Mouse (Mus musculus): ENCODE measurements at regions not wholly inside any gene's neighbourhood (a gene's known extent, or its start where the extent isn't known, plus 50 kb on each side); places are given as distances from the start of the nearest gene placed in this dataset.

DNA sequence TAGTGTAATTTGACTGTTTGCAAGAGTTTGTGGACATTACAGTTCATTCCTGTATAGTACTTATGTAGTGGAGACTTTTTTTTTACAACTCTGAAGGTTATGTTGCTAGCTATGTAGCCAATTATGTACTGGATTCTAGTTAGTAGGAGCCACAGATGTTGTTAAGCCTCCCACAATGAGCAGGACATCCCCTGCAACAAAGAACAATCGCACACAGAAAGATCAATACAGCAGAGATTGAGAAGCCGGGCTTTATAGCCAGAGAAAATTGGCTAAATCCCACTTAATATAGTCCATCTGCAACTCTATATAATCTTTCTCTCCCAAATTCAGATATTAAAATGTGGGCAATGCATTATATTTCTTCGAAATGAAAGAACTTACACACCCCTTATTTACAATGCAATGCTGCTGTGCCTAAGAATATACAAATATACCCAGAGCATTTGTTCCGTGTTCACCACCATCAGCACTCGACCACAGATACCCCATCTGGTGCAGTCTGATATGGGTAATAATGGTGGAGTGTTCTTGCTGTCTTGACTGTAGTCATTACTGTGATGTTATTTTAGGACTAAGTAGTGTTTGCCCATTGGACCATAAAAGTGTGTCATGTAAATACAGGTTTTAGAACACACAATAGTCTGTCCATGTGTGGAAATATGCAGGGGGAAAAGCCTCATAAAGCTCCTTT, 1351.9 kb upstream of the Zeb2 start:
- H3K4me2 ChIP-seq, result no peak overlapping the region
- no peak overlapping the region for H3K27ac ChIP-seq
- ATAC-seq (ENCODE audit: insufficient number of reproducible peaks, insufficient read depth, low FRiP score, low TSS enrichment, low read depth), result no peak
- no peak overlapping the region for H3K9ac ChIP-seq (replicated peaks)
- no peak overlapping the region for H3K4me3 ChIP-seq (replicated peaks)
- no peaks in the 10 kb centered on the region for H3K27me3 ChIP-seq
- peaks cover 9% of the 10 kb centered on the region for H3K4me1 ChIP-seq (replicated peaks)
- no peaks in the 10 kb centered on the region for H3K9me3 ChIP-seq
- no peaks in the 10 kb centered on the region for H3K36me3 ChIP-seq
- WGBS, result 75% methylated on average over 5 of the region's 5 CpGs

DNA sequence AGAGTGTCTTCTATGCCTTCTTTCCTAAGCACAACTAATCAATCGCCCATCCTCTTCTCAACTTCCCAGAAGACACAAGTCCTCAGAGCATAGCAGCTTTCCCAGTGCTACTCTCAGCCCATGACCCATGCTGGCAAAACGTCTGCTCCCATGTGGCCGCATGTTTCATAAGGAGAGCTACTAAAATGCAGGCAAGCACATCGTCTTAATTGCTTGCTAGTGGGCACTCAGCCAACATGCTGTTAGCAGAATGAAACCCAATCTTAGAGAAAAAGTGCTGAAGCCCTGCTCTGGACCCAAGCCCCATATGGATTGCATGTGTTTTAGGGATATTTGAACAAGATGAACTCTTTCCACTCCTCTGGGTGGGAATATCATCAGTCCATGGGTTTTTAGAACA, 1348.2 kb upstream of the Zeb2 start:
- Histone ChIP-seq H3K9me3 (no peaks in the 10 kb centered on the region), H3K27ac (no peak overlapping the region), H3K27me3 (no peaks in the 10 kb centered on the region), H3K4me3 (replicated peaks) (no peak overlapping the region), H3K4me1 (replicated peaks) (peaks cover 9% of the 10 kb centered on the region), H3K9ac (replicated peaks) (no peak overlapping the region), H3K4me2 (peak overlapping the region; percentile 31), H3K36me3 (no peaks in the 10 kb centered on the region)
- peak; percentile 80 for ATAC-seq (ENCODE audit: insufficient number of reproducible peaks, insufficient read depth, low FRiP score, low TSS enrichment, low read depth)
- 26% methylated on average over 4 of the region's 4 CpGs for WGBS

DNA sequence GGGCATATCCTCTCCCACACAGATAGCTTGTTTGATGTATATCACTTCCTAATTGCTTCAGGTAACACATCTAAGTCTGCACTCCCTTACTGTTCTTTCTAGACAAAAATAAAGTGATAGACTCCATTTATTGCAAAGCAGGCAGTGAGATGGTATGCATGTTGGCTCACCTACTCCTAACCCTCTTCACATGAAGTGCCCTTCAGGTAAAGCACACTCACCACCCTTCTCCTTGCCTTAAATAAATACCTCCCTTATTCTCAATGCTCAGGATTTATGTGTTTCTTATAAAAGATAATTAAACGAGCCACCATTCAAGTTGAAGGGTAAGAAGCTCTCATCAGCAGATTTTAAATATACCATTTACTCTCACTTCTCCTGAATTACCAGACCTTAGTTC, 1347.7 kb upstream of the Zeb2 start:
- Histone ChIP-seq H3K27me3 (no peaks in the 10 kb centered on the region), H3K4me3 (replicated peaks) (no peak overlapping the region), H3K4me2 (no peak overlapping the region), H3K27ac (no peak overlapping the region), H3K36me3 (no peaks in the 10 kb centered on the region), H3K4me1 (replicated peaks) (peaks cover 9% of the 10 kb centered on the region), H3K9ac (replicated peaks) (no peak overlapping the region), H3K9me3 (no peaks in the 10 kb centered on the region)
- WGBS, result 58% methylated on average over 1 of the region's 1 CpGs
- ATAC-seq (ENCODE audit: insufficient number of reproducible peaks, insufficient read depth, low FRiP score, low TSS enrichment, low read depth), result 0 out of 2 replicates have a peak, but pooled peaks have one; percentile 47

GRCm38 (mm10) chr2:46462670-46463069, 1345.5 kb upstream of the Zeb2 start:
- 87% methylated on average over 2 of the region's 2 CpGs for WGBS
- no peak for ATAC-seq (ENCODE audit: insufficient number of reproducible peaks, insufficient read depth, low FRiP score, low TSS enrichment, low read depth)

DNA sequence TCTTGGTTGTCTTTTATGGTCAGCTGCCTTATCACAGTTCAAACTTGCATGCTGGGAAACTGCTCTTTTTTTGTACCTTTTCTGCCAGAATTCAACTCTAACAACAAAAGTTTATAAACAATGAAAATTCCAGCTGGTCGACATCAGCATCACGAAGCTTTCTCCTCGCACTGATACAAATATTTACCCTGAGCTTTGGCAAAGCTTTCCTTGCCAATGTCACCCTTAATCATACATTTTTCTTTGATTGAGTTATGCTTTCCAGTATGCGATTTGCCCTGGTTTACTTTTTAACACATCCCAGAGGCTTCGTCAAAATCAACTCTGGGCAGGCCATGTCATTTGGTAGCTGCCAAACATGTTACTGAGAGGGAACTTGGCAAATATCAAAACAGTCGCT, 1333.5 kb upstream of the Zeb2 start:
- ATAC-seq (ENCODE audit: insufficient number of reproducible peaks, insufficient read depth, low FRiP score, low TSS enrichment, low read depth), result no peak
- 79% methylated on average over 6 of the region's 6 CpGs for WGBS

More at GRCm38 (mm10) chr2:46462670-46463069, 1345.5 kb upstream of the Zeb2 start:
- H3K27ac ChIP-seq, result no peak overlapping the region
- no peaks in the 10 kb centered on the region for H3K9me3 ChIP-seq
- H3K4me2 ChIP-seq, result no peak overlapping the region
- H3K4me3 ChIP-seq (replicated peaks), result no peak overlapping the region
- H3K27me3 ChIP-seq, result no peaks in the 10 kb centered on the region
- H3K36me3 ChIP-seq, result no peaks in the 10 kb centered on the region
- H3K9ac ChIP-seq (replicated peaks), result no peak overlapping the region
- peaks cover 9% of the 10 kb centered on the region for H3K4me1 ChIP-seq (replicated peaks)

GRCm38 (mm10) chr2:46445306-46445705, 1328.1 kb upstream of the Zeb2 start:
- no peak overlapping the region for H3K9ac ChIP-seq (replicated peaks)
- peaks cover 27% of the 10 kb centered on the region for H3K4me1 ChIP-seq (replicated peaks)
- H3K27ac ChIP-seq, result no peak overlapping the region
- no peaks in the 10 kb centered on the region for H3K36me3 ChIP-seq
- no peak overlapping the region for H3K4me3 ChIP-seq (replicated peaks)
- H3K4me2 ChIP-seq, result no peak overlapping the region
- no peaks in the 10 kb centered on the region for H3K9me3 ChIP-seq
- H3K27me3 ChIP-seq, result peaks cover 14% of the 10 kb centered on the region; the same call in 1 of the 2 replicates
- WGBS, result 68% methylated on average over 3 of the region's 3 CpGs
- no peak for ATAC-seq (ENCODE audit: insufficient number of reproducible peaks, insufficient read depth, low FRiP score, low TSS enrichment, low read depth)

More for the DNA sequence above, 1333.5 kb upstream of the Zeb2 start:
- Histone ChIP-seq H3K27me3 (0 out of 2 replicates have a peak, but pooled peaks cover 5% of the 10 kb centered on the region), H3K4me3 (replicated peaks) (no peak overlapping the region), H3K4me1 (replicated peaks) (no peaks in the 10 kb centered on the region), H3K27ac (no peak overlapping the region), H3K9ac (replicated peaks) (no peak overlapping the region), H3K36me3 (no peaks in the 10 kb centered on the region), H3K9me3 (no peaks in the 10 kb centered on the region), H3K4me2 (no peak overlapping the region)

DNA sequence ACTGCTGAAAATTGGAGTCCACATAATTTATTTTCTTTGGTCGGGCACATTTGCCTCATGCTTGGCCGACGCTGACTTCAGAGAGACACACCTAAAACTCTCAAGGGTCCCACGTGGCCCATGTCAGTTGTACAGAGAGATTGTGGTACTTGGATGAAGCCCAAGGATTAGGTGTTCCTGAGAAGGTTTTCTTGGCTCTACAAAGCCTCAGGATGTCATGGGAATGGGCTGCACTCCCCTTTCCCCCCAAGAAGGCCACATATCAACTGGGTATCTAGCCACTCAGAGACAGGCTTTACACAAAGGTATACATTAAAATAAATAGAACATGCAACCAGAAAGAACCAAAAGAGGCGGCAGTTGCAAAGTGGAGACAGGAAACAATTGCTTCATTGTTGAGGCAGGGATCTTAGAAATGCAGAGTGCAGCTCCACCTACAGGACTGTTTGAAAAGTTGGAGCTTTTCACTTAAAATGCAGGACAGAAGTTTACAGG, 1326.5 kb upstream of the Zeb2 start:
- Histone ChIP-seq H3K4me1 (replicated peaks) (peaks cover 27% of the 10 kb centered on the region), H3K9ac (replicated peaks) (no peak overlapping the region), H3K4me3 (replicated peaks) (no peak overlapping the region), H3K27me3 (peaks cover 14% of the 10 kb centered on the region; the same call in 1 of the 2 replicates), H3K9me3 (no peaks in the 10 kb centered on the region), H3K4me2 (peak overlapping the region; percentile 11; the same call in 1 of the 2 replicates), H3K27ac (peak overlapping the region; percentile 58; the same call in 1 of the 2 replicates), H3K36me3 (no peaks in the 10 kb centered on the region)
- ATAC-seq (ENCODE audit: insufficient number of reproducible peaks, insufficient read depth, low FRiP score, low TSS enrichment, low read depth), result peak; percentile 75
- WGBS, result 20% methylated on average over 5 of the region's 5 CpGs

- Histone ChIP-seq H3K4me3 (replicated peaks) (no peak overlapping the region), H3K9me3 (no peaks in the 10 kb centered on the region), H3K4me1 (replicated peaks) (peaks cover 27% of the 10 kb centered on the region), H3K36me3 (no peaks in the 10 kb centered on the region), H3K4me2 (peak overlapping the region; percentile 11; the same call in 1 of the 2 replicates), H3K27ac (peak overlapping the region; percentile 58), H3K27me3 (peaks cover 14% of the 10 kb centered on the region; the same call in 1 of the 2 replicates), H3K9ac (replicated peaks) (no peak overlapping the region)
- WGBS, result 25% methylated on average over 6 of the region's 6 CpGs
- peak; percentile 79 for ATAC-seq (ENCODE audit: insufficient number of reproducible peaks, insufficient read depth, low FRiP score, low TSS enrichment, low read depth)
These were observed 1326.0 kb upstream of the Zeb2 start for GRCm38 (mm10) chr2:46443061-46443685.

DNA sequence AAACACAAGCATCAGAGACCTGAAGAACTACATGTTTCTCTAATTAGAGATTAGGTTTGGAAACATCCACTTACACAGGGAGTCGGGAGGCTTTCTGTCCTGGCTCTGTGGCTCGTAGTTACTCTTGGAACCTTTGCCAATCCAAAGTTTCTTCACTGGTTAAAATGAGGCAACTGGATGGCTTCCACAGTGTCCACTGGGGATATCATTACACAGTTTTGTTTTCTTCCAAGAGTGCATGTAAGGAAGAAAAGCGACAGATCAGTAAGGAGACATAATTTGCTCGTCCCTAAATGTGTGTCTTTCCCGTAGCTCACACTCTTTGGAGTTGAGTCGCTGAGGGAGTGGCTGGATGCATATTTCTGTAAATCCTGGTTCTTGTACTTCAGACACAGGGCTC, 1325.4 kb upstream of the Zeb2 start:
- WGBS, result 70% methylated on average over 6 of the region's 6 CpGs
- no peaks in the 10 kb centered on the region for H3K36me3 ChIP-seq

GRCm38 (mm10) chr2:46441927-46442326, 1324.7 kb upstream of the Zeb2 start:
- Histone ChIP-seq H3K9me3 (no peaks in the 10 kb centered on the region), H3K9ac (replicated peaks) (no peak overlapping the region)

More for the DNA sequence above, 1325.4 kb upstream of the Zeb2 start:
- ATAC-seq (ENCODE audit: insufficient number of reproducible peaks, insufficient read depth, low FRiP score, low TSS enrichment, low read depth), result no peak
- H3K9me3 ChIP-seq, result no peaks in the 10 kb centered on the region
- no peak overlapping the region for H3K9ac ChIP-seq (replicated peaks)
- no peak overlapping the region for H3K4me2 ChIP-seq
- peaks cover 27% of the 10 kb centered on the region for H3K4me1 ChIP-seq (replicated peaks)
- H3K27ac ChIP-seq, result no peak overlapping the region
- peaks cover 14% of the 10 kb centered on the region; the same call in 1 of the 2 replicates for H3K27me3 ChIP-seq
- H3K4me3 ChIP-seq (replicated peaks), result no peak overlapping the region

GRCm38 (mm10) chr2:46441348-46441747, 1324.2 kb upstream of the Zeb2 start:
- ATAC-seq (ENCODE audit: insufficient number of reproducible peaks, insufficient read depth, low FRiP score, low TSS enrichment, low read depth), result no peak
- Histone ChIP-seq H3K4me3 (replicated peaks) (no peak overlapping the region), H3K4me1 (replicated peaks) (peaks cover 27% of the 10 kb centered on the region), H3K9me3 (no peaks in the 10 kb centered on the region), H3K36me3 (no peaks in the 10 kb centered on the region), H3K9ac (replicated peaks) (no peak overlapping the region), H3K4me2 (no peak overlapping the region), H3K27me3 (peaks cover 14% of the 10 kb centered on the region; the same call in 1 of the 2 replicates), H3K27ac (no peak overlapping the region)
- 87% methylated on average over 5 of the region's 5 CpGs for WGBS

More at GRCm38 (mm10) chr2:46441927-46442326, 1324.7 kb upstream of the Zeb2 start:
- no peak overlapping the region for H3K4me3 ChIP-seq (replicated peaks)
- no peaks in the 10 kb centered on the region for H3K36me3 ChIP-seq
- H3K27me3 ChIP-seq, result peaks cover 14% of the 10 kb centered on the region; the same call in 1 of the 2 replicates
- no peak overlapping the region for H3K4me2 ChIP-seq
- H3K27ac ChIP-seq, result no peak overlapping the region
- ATAC-seq (ENCODE audit: insufficient number of reproducible peaks, insufficient read depth, low FRiP score, low TSS enrichment, low read depth), result no peak
- peaks cover 27% of the 10 kb centered on the region for H3K4me1 ChIP-seq (replicated peaks)
- 71% methylated on average over 8 of the region's 8 CpGs for WGBS

Measured in limb, embryonic 12.5 days (tissue).